Mouse (Mus musculus): ENCODE results near the gene Nedd9.

The Nedd9 gene

DNA sequence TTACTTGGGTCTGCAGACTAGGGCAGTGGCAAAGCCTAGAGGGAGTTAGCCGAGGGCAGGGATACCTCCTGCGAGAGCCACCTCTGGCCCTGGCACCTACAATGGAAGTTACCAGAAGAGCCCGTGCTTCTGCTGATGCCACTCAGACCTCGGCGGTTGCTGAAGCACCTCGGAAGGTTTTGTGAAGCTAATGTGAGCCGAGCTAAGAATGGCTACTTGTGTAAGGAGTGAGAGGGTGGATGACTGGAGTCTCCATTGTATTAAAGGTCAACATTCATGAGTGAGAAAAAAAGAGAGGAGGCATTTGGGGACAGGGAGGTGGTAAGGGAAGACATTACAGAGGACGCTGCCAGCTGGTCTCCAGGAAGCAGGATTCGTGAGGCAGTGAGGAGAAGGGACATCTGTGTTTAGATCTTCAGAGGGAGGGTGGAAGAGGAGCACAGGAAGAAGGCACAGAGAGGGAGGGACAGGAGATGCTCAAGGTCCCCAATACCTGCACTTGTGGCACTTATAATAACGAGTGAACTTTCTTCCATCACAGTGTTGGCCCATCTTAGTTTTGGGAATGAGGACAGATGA, 78.7 kb downstream of the Nedd9 start:
- no peak for DNase-seq

DNA sequence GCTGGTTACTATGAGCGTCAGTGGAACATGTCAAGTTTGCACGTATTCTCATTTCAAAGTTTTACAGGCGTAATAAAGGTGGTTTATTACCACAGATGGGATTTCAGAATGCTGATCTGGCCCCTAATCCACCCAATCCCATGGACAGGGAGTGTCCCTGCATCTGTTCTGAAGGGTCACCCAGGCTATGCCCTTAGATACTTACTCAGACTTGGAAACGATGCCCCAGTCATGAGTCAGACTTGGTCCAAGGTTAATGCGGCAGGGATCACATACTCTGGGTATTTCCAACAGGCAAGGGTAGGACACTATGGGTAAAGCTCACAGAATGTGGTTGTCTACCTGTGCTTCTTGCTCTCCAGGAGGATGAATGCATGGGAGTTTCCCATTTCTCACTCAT, 82.2 kb downstream of the Nedd9 start:
- DNase-seq, result no peak

DNA sequence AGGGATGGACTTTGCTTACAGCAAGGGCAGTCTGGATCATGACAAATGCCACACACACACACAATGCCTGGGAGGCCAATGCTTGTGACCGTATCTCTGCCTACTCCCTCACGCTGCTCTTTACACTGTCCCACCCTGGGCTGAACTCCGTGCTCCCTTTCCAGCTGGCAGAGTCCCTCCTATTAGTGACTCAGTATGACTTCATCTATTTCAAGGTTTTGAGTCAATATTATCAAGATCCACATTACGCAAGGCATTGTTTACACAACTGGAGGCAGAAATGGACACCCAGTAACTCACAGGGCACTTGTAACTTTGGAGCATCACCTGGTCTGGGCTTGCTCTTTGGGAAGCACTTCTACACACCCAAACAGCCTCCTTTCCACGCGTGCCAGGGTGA, 83.3 kb downstream of the Nedd9 start:
- DNase-seq, result no peak

DNA sequence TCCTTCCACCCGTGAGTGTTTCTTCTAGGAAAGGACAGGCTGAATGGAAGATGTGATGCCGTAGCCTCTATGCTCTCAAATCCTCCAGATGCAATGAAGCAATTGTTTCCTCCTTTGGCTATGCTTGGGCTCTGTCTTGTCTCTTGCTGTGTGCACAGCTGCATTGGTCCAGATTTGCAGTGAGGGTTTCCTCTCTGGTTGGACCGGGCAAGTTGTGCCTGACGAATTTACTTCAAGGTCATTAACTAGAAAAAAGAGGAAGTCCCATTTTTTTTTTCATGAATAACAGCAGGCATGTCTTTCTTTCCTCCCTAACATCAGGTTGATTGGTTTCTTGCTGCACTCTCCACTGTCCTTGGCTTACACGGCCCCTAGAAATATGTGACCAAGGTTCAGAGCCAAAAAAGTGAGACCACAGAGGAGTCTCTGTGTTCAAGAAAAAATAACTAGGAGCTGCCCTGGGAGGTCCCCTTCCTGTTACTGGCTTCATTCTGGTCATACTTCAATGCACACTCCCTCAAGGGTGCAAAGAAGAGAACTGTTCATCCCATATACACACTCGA, 84.6 kb downstream of the Nedd9 start:
- no peak for DNase-seq

DNA sequence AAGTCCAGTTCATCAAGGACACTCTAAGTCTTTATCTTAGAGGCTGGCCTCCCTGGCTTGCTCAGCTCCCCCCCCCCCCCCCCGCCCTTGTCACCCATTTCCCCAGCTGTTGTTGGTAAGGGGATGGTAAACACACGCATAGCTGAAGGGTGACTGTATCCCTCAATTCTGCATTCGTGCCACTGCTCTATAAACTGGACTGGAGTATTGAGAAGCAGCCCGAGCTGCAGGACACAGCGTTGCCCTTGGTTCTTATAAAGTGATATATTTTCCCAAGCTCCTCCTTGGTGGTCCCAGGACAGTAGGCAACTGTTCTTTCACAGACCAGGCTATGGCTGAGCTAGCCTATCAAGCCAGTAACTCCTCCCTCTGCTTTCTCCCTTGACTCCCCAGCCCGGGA, 85.4 kb downstream of the Nedd9 start:
- DNase-seq, result no peak

DNA sequence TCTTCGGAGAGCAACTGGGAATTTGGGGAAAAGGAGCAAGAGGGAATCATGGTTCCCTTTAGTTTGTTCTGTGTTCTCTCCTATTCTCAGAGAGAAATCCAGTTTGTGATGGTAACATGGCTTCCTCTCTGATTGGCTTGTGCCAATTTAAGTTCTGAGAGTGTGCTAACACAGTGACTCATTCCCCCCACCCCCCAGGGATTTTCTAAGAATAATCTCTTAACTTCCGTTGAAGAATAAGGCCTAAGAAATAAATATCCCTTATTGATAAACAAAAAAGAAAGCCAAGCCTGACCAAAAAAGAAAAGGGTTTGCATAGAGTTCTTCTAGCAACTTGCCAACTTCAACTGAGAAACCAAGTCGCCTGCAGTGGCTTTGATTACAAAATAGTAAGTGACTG, 86.9 kb downstream of the Nedd9 start:
- DNase-seq, result no peak

DNA sequence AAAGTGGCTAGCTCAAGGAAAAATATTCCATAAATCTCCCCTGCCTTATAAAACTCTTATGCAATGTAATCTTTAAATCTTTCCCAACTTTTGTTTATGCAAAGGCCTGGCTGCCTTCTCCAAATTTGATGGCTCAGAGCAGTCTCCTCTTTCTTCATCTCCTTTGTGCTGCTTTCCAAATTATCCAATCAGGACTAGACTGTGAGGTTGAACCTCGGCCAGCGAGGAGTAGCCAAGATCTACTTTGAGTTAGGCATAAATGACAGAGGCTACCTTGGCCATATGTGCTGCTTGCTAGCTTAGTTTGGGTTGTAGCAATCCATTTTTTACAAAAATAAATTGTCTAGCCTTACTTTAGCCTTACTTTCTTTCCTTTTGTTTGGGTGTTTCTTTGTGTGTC, 95.0 kb downstream of the Nedd9 start:
- no peak for DNase-seq

DNA sequence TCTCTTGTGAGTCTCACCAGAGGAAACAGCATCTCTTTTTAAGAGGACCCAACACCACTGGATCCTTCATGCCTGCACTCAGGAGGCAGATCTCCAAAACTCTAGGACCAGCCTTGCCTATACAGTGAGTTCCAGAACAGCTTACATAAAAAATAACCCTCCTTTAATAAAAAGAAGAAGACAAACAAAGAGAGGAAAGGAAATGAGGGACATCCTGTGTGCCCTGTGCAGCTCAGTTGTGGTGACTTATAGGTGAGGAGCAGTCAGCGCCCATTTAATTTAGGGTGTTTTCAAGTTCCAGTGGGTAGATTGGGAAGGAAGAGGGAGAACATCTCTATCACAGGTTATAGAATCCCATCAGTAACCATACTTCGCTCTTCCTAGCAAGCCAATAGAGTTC, 96.5 kb downstream of the Nedd9 start:
- DNase-seq, result no peak

DNA sequence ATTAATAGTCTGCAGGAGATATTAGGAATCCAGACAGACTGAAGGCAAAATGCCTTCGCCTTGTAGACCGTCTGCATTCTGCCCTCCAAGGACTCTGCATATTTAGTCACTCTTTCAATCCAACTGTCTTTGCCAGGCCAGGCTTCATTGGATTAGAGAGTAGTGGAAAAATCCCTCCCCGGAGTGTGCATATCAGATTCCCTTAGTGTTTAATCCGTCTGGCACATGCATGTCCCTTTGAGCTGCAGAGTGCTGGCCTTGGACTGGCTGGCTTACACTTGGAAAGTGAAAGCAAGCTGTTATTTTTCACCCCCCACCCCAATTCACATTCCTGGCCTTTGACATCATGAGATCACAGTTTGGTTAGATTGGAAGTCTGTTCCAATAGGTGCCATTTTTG, 100.6 kb downstream of the Nedd9 start:
- DNase-seq, result no peak

DNA sequence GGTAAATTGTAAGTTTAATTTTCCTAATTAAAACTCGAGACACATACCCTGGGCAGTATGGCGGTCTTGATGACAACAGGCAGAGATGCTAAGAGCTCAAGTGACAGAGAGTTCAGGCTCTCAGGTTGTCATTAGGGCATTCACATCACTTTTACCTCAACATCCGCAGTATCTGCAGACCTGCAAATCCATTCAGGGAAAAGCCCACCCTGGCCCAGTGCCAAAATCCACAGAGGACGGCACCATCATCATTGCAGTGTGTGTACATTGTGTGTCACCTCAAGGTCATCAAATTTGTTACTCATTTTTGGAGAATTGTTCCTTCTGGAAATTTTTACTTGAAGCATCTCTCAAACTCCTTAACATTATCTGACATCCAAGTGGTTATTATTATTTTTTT, 102.3 kb downstream of the Nedd9 start:
- no peak for DNase-seq

DNA sequence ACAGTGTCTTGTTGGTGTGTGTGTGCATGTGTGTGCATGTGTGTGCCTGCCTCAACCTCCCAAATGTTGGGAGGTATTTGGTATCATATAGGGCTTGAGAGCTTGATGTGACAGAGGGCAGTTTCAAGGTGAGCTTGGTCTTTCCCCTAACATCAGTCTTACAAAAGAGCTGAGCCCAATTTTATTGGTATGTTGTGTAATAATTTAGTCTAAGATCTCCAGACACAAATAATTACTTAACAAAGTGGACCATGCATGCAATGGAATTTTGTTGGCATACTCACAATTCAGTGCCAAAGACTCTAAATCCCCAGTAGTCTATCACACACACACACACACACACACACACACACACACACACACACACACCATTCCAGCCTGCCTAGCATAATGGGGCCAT, 104.5 kb downstream of the Nedd9 start:
- DNase-seq, result no peak

DNA sequence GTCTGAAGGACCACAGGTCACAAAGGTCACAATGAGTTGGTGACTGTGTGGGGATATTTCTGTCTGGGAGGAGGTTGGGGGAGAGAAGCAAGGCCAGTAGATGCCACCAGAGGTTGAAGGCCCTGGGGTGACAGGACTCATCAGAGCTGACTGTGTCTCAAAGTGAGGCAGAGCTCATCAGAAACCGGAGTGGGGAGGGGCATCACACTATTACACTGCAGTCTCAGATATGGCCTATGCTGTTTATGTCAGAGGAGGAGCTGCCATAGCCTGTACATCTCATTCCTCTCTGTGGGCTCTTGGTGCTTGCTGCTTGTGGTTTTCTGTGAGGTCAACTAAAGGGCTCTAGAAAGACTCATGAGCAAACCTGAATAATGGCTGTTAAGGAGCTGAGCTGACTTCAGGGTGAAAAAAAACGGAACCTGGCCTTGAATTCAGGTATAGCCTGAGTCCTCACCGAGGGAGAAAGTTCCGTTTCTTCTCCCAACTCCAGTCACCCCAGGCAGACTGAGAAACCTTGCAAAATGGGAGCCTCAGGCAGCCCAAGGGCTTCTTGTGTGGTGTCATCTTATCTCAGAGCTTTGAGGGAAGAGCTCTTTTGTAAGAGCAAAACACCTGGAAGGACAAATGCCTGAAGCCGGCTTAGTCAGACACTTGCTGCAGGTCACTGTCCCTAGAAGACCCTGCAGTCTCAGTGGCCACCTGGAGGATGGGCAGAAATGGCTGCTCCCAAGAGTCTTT, 105.2 kb downstream of the Nedd9 start:
- no peak for DNase-seq

DNA sequence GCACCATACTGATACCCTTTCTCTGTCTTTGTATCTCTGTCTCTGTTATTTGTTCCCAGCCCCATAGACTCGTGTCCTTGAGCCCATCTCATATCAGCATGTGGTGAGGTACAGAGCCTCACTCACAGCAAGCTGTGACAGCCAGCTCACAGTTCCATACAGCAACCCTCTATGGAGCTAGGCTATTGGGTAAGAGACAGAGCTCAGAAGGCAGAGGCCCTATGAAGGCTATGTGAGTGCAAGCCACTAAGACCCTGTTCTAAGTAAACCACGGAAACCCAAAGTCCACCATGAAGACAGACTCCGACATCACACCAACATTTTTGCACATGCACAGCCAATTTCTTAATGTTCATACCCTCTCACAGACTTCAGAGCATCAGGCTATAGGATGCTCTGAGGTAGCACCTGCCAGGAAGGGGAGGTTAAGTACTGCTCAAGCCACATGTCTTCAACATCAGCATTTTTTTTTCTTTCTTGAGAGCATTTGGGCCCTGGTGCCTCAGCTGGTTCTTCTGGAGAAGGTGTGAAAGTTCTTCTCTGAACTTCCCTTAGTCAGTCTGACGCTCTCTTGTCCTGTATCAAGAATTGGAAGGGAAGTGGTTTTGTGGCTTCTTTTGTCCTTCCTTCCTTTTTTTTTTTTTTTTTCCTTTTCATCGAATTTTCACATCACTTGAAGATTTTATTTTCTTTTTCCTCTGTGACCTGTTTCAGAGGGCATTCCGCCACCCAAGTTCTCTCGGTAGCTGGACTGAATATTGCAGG, 105.9 kb downstream of the Nedd9 start:
- no peak for DNase-seq

DNA sequence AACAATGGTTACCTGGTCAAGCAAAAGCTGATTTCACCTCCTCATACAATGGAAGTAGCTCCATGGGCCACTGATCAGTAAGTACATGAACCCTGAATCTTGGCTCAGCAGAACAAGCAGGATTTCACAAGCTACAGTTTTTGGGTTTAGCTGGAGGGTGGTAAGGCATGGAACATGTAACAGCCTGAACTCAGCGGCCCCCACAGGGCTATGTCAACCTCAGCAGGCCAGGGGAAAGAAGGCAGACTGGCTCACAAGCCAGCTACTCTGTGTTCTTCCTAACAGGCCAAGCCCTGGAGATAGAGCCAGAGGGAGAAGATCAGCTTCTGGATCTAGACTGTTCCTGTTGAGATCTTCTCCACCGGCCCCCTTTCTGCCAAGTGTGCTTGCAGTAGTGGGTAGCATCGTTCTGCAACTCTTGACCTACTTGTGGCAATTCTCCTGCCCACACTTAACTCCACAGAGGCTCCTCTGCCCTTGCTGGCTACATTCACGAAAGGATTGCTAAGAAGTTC, 107.2 kb downstream of the Nedd9 start:
- no peak for DNase-seq

DNA sequence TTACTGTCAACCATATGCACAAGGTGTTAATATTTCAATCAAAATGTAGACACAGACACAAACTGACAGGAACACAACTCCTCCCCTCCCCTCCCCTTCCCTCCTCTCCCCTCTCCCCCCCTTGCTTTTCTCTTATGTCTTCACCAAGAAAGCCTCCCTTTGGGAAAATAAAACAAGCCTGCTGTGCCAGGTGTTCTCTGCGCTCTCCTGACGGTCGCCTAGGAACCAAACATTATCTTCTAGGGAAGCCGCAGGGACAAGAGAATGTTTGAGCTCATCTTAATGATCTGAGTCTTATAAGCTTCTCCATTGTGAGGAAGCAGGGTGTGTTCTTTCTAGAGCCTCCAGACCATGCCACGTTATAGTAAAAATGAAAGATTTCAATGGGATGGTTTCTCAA, 108.7 kb downstream of the Nedd9 start:
- DNase-seq, result no peak

DNA sequence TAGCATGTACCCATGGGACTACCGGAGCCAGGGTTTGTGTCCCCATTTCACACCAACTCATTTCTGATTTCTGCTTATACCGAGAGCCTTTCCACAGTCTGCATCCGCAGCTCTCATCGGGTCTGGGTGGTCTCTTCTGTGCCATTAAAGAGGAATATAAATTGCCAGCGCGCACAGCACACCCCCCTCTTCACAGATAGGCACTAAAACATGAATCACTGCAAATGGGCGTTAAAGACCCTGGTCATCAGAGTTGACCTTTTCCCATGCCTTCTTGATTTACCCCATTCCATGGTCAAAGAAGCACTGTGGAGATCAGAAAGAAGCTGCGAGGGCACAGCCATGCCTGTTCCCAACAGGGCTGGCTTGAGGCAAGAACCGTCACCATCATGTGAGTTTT, 109.3 kb downstream of the Nedd9 start:
- DNase-seq, result no peak

DNA sequence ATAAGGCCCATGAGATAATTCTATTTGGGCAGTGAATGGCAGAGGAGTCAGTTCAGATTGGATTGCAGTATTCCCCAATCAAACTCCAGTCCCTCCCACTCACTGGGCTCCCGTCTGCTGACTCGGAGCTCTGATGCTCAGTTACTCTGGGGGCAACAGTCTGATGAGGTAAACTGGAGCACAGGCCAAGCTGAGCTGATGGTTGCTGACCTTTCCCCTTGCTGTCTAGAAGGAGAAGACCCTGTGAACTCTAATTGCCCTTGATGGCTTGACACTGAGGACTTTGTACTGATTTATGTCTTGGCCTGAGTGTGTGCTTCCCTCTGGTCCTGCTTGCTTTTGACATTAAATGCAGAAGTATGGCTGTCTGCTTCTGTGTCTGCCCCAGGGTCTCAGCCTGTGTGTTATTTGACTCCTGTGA, 110.1 kb downstream of the Nedd9 start:
- no peak for DNase-seq

DNA sequence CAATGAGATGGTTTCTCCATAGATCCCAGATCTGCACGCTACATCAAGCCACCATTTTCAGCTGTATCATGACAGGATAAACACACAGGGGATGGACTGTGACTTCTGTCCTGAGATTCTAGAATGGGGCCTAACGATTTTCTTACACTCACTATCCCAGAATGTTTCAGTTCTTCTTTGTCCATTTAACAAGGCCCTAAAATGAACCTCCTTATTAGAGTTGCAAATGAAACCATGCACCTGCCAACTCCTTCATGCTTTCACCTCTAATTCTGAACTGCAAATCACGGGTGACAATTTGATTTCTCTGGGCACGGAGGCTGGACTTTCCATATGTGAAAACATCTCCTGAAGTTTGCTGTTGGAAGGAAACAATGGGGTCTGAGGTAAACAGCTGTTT, 111.1 kb downstream of the Nedd9 start:
- DNase-seq, result no peak

DNA sequence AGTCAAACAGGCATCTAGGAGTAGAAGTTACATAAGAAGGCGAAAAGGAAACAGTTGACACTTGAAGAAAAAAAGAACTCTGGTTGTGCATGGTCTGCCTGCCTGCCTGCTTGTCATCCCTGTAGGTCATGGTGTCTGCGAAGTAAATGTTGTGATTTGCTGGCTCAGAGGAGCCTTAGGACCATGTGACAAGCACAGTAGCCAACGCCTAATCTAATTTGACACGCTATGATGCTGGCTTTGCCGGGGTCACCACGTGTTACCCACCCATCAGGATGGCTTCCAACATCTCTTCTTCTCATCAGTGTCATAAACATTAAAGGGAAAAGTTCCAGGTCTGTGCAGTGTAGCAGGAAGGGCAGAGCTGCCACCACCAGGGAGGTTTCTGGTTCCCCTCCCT, 111.5 kb downstream of the Nedd9 start:
- no peak for DNase-seq

DNA sequence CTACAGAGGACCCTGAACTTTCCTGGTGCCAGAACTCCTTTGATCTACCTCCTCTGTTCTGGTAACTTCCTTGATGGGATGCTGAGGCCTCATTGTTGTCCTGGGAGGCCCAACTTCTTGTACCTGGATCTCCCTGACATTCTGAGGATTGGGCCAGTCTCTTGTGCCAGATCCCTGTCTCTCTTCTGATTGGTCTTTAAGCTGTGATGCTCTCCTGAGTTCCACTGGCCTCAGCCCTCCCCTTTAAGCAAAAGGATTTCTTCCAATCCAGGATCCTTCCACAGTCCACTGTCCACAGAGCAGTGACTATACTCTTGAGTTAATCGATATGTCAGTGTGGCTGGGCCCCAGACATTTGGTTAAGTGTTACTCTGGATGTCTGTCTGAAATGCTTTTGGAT, 112.3 kb downstream of the Nedd9 start:
- DNase-seq, result no peak

DNA sequence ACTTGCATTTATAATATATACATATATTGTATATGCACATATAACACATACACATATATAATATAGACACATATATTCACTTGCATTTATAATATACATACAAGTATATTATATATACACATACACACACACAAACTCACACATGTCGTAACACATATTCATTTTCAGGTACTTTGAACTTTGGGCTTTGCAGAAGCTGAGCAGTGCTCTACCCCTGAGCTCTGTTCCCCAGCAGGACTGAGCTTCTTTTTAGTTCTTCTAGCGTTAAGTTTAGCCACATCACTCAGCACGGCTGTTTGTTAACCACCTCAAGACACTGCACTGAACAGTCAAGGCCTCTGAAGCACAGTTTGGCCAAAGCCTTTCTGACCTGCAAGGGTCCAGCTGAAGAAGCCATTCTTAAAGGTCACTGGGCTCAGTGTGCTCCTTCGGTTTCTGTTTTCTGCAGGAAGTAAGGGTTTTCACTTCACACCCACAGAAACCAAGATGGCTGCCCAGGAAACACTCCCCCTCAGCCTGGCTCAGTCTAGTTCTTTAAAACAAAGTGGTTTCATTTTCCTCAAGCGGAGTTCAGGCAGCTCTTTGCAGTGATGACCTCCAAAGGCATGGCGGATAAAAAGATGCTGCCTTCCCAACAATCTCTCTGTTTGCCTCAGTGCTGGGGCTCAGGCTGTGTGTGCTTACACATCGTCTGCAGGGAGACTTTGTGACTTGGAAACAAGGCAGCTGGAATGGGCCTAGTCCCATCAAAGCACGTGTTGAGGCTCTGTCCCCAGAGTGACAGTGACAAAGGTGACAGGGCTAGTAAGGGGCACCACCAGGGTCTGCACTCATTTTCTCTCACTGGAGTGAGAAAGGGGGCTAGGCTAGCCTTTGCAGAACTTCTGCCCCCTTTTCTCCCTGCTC, 114.4 kb downstream of the Nedd9 start:
- no peak for DNase-seq

DNA sequence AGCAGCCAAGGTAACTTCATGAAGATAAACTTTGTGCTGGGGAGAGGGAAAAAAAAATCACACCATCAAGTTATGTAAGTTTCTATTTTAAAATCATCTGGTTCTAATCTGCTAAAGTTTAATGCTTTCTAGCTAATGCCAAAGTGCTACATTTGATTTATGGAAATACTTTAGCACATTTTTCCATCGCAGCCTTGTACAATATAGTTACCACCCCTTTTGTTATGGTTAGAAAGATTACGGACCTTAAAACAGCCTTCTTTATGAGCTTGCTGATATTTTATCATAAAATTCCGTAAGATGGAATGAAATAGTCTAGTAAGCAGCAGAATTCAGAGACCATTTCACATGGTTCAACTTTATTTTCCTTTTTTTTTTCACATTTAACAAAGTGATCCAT, 115.6 kb downstream of the Nedd9 start:
- no peak for DNase-seq

DNA sequence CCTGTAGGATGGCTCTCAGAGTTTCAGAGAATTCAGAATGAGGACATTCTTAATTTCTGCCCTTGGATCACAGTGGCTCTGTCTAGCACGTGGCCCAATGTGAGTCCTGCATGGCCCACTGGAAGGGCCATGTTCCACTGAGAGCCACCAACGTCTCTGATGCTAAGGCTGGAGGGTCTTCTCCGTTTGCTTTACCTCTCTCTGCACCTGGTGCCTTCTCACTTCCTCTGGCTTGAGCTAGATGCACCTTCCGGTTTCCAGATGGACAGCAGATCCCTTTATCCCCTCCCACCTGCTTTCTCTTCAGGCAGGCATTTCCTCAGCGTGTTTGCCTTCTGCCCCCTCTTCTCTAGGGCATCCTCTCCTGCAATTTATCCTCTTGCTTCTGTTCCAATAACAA, 118.5 kb downstream of the Nedd9 start:
- DNase-seq, result no peak

Measured in right cerebral cortex, postnatal 25 days (tissue).